11 mouse cellular contexts compared by ENCODE assay signal in the genomic region with DNA sequence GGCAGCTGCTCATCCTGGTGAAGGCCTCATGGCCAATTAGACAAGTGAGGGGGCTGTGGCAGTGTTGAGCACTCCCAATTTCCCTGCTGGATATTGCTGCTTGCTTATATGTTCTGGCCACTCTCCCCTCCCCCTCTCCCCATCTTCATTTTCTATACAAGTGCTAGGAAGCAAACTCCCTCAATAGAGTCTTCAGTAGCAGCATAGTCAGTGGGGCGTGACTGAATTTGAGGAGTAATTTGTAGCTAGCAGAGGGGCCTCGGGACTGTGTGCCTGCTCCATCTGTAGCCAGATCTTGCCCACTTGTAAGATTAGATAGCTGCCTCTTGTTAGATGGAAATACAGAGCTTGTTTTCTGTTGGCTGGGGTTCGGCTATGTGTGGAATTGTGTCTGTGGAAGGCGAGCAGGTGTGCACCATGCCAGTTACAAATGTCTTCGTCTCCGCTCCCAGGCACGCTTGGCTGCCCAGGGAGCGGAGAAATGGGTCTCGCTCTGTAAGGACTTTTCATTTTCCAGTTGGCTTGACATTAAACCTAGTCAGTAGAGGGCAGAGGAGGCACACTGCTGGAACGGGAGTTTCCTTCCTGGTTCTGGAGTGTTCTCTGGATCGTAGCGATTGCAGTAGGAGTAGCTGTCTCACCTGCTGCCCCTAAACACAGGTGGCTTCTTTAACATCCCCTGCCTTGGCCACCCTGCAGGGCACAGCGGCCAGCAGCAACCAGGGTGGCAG.
DNase-seq lines count a peak whose midpoint lies in the region; ATAC-seq and TF ChIP-seq lines count a peak whose summit lies in the region.
"Had no signal": no experiment of that assay in that cellular context is flagged by ENCODE, and none has a peak within 500 bp of the region (broad histone marks: within the 10 kb centered on the region; RNA-seq: fewer than 3 reads in every experiment).

No protein-coding gene starts in this region.

- H3K4me2 ChIP-seq in hindbrain, embryonic 16.5 days (ENCODE audit: low read length): no peak overlapping the region
- H3K4me2 ChIP-seq: heart, embryonic 13.5 days; limb, embryonic 15.5 days had no signal

- no peak overlapping the region for H3K27ac ChIP-seq in heart, adult 2 months
- H3K27ac ChIP-seq in hindbrain, embryonic 16.5 days (ENCODE audit: low read depth, low read length): no peak overlapping the region
- H3K27ac ChIP-seq: heart, embryonic 13.5 days; limb, embryonic 15.5 days had no signal

- no peak for TF ChIP-seq EP300 in heart, adult 2 months (IDR thresholded peaks at IDR 0.05; ENCODE audit: insufficient read depth, low read depth, low read length)

- no peaks in the 10 kb centered on the region for H3K36me3 ChIP-seq in heart, adult 2 months (ENCODE audit: control insufficient read depth, insufficient read depth, low read length)
- no peaks in the 10 kb centered on the region for H3K36me3 ChIP-seq in hindbrain, embryonic 16.5 days (ENCODE audit: control insufficient read depth, insufficient read depth, low read length)
- H3K36me3 ChIP-seq: heart, embryonic 13.5 days; limb, embryonic 15.5 days had no signal

- no peaks in the 10 kb centered on the region for H3K79me2 ChIP-seq in heart, adult 2 months (replicated peaks; ENCODE audit: control insufficient read depth, insufficient read depth, low read length)

- no peak for TF ChIP-seq POLR2A in heart, adult 2 months (IDR thresholded peaks at IDR 0.05; ENCODE audit: insufficient read depth, low read depth, low read length)

- no peak overlapping the region for H3K4me3 ChIP-seq in heart, adult 2 months
- no peak overlapping the region for H3K4me3 ChIP-seq in hindbrain, embryonic 16.5 days (ENCODE audit: low read length)
- H3K4me3 ChIP-seq: heart, embryonic 13.5 days; limb, embryonic 15.5 days had no signal

- no peaks in the 10 kb centered on the region for H3K9me3 ChIP-seq in hindbrain, embryonic 16.5 days (ENCODE audit: control insufficient read depth, low read length)
- H3K9me3 ChIP-seq: heart, embryonic 13.5 days; limb, embryonic 15.5 days had no signal

- H3K9ac ChIP-seq in heart, adult 2 months (ENCODE audit: low read depth, low read length): no peak overlapping the region
- 0 out of 2 replicates have a peak overlapping the region, but pooled peaks have one; percentile 10 for H3K9ac ChIP-seq in hindbrain, embryonic 16.5 days (ENCODE audit: low read depth, low read length)
- H3K9ac ChIP-seq: heart, embryonic 13.5 days; limb, embryonic 15.5 days had no signal

- intact Hi-C loops in heart, adult 2 months (cut with DNase I): no loop called here
- intact Hi-C loops in left cerebral cortex, postnatal 14 days (cut with DNase I): no loop called here
- intact Hi-C loops in left cerebral cortex, postnatal 10 days (cut with DNase I): loop anchor here (5.0 kb wide), 2 partner anchors 145 to 730 kb away; partner anchors contain the start of gene Ptpru

- TF ChIP-seq CTCF in heart, adult 2 months (IDR thresholded peaks at IDR 0.05): peak; percentile 23; the same call in 1 of the 2 replicates

- peak; percentile 59; the same call in 1 of the 2 replicates for ATAC-seq in hindbrain, embryonic 16.5 days

- DNase-seq in heart, adult 2 months: no peak
- DNase-seq in heart, adult 8-10 months (ENCODE audit: low spot score): no peak
- peak; percentile 28 to 38 for DNase-seq in left cerebral cortex, postnatal 14 days (ENCODE audit: low spot score in 2 of 2)
- DNase-seq in left cerebral cortex, postnatal 10 days (ENCODE audit: extremely low spot score in 1 of 2, low spot score in 2 of 2): no peak
- DNase-seq in cerebellum, adult 9-11 months: peak; percentile 75
- no peak for DNase-seq in embryo, embryonic 10 days (ENCODE audit: low spot score)
- DNase-seq in urinary bladder, adult 18-20 months (ENCODE audit: low spot score in 2 of 2): no peak
- DNase-seq: adrenal gland, adult 2 months had no signal

- H3K4me1 ChIP-seq in heart, adult 2 months (ENCODE audit: control insufficient read depth, insufficient read depth, low read length): no peaks in the 10 kb centered on the region
- peaks cover 9% of the 10 kb centered on the region for H3K4me1 ChIP-seq in hindbrain, embryonic 16.5 days (ENCODE audit: control insufficient read depth, insufficient read depth, low read depth, low read length)
- H3K4me1 ChIP-seq: heart, embryonic 13.5 days; limb, embryonic 15.5 days had no signal

- 68% methylated on average over 13 of the region's 13 CpGs for whole genome bisulfite sequencing in heart, adult 2 months
- WGBS in hindbrain, embryonic 16.5 days: 34% methylated on average over 13 of the region's 13 CpGs

- peaks cover 2% of the 10 kb centered on the region; the same call in 1 of the 2 replicates for H3K27me3 ChIP-seq in heart, adult 2 months (ENCODE audit: control insufficient read depth, insufficient read depth, low read length)
- H3K27me3 ChIP-seq in hindbrain, embryonic 16.5 days (replicated peaks; ENCODE audit: control insufficient read depth, insufficient read depth, low read length): no peaks in the 10 kb centered on the region
- H3K27me3 ChIP-seq: limb, embryonic 15.5 days had no signal

Comparison
In these comparisons a context has a peak if more than half of its experiments do, and no peak if none do; other contexts are left out.
1. DNase-seq: peak in left cerebral cortex, postnatal 14 days (2 of 2) and cerebellum, adult 9-11 months (single experiment); none in heart, adult 2 months (0 of 2), heart, adult 8-10 months (single experiment), left cerebral cortex, postnatal 10 days (0 of 2), embryo, embryonic 10 days (single experiment) and urinary bladder, adult 18-20 months (0 of 2).